Mouse (Mus musculus) forebrain, embryonic 11.5 days (tissue): ENCODE data around the gene Rassf5. TPM values are rescaled to one million over a fixed set of nuclear protein-coding genes. Genes with fewer than 3 reads are reported as not detected.
A peak's percentile ranks its signal among the peaks of the same experiment; 100 is the strongest.

Source experiments
- ATAC-seq: fragments of 200-750 bp; cut with Nextera tagmentation; replicated peaks from 2 replicates; pipeline ENCODE4 v1.8.0; 2017; ENCODE audit warnings: moderate TSS enrichment; ENCODE audit not compliant: low FRiP score
- DNase-seq: peaks from one replicate; pipeline ENCODE4 v3.0.0-alpha.2; 2017; ENCODE audit warnings: low spot score
- H3K27ac ChIP-seq: fragments of 300-500 bp; sonication (generic); 2 replicates; pipeline ENCODE4 v1.5.1; 2014; ENCODE audit warnings: low read depth, low read length
- H3K27me3 ChIP-seq: fragments of 300-500 bp; sonication (generic); 2 replicates; pipeline ENCODE4 v1.6.1; 2014; ENCODE audit warnings: mild to moderate bottlenecking, low read length, mixed read lengths; ENCODE audit not compliant: control insufficient read depth, insufficient read depth
- H3K36me3 ChIP-seq: fragments of 300-500 bp; sonication (generic); 2 replicates; pipeline ENCODE4 v1.6.1; 2014; ENCODE audit warnings: mild to moderate bottlenecking, low read length, moderate library complexity, mixed read lengths; ENCODE audit not compliant: control insufficient read depth, insufficient read depth
- H3K4me1 ChIP-seq: fragments of 300-500 bp; sonication (generic); replicated peaks from 2 replicates; pipeline ENCODE4 v1.6.1; 2014; ENCODE audit warnings: low read length, mixed read lengths; ENCODE audit not compliant: control insufficient read depth, insufficient read depth
- H3K4me2 ChIP-seq: fragments of 300-500 bp; sonication (generic); 2 replicates; pipeline ENCODE4 v1.6.1; 2014; ENCODE audit warnings: low read depth, mild to moderate bottlenecking, low read length, moderate library complexity, mixed read lengths; ENCODE audit not compliant: severe bottlenecking
- H3K4me3 ChIP-seq: fragments of 300-500 bp; sonication (generic); 2 replicates; pipeline ENCODE4 v1.5.1; 2014; ENCODE audit warnings: low read depth, low read length
- H3K9ac ChIP-seq: fragments of 300-500 bp; sonication (generic); 2 replicates; pipeline ENCODE4 v1.6.1; 2014; ENCODE audit warnings: low read length
- H3K9me3 ChIP-seq: fragments of 300-500 bp; sonication (generic); 2 replicates; pipeline ENCODE4 v1.6.1; 2016; ENCODE audit warnings: low read length, mixed read lengths; ENCODE audit not compliant: control insufficient read depth
- WGBS: fragments of 180-500 bp; shearing (Covaris S2); extraction: QIAGEN DNeasy Blood & Tissue Kit; methylation state at CpG from one replicate; pipeline ENCODE4 v1.1.7; 2014; 5-methylcytosine and 5-hydroxymethylcytosine counted together
- polyA plus RNA-seq: library from polyadenylated mRNA; unstranded; fragments of >200 nt; fragmentation: Nextera tagmentation; extraction: Ambion mirVana; gene quantifications from 2 replicates; pipeline ENCODE4 v1.2.1, GENCODE M21; 2014

Gene Rassf5
- polyA plus RNA-seq, 1 experiment from 2014 or later = 0.95 TPM

- no peak overlapping the region for H3K27ac ChIP-seq
- H3K36me3 ChIP-seq = no peaks in the 10 kb centered on the region
- no peaks in the 10 kb centered on the region for H3K9me3 ChIP-seq
- 7% methylated on average over 9 of the region's 9 CpGs for WGBS
- H3K4me2 ChIP-seq = peak overlapping the region; percentile 97
- H3K4me1 ChIP-seq = peaks cover 5% of the 10 kb centered on the region; the same call in 1 of the 2 replicates
- ATAC-seq = peak; percentile 68
- peak overlapping the region; percentile 59; the same call in 1 of the 2 replicates for H3K4me3 ChIP-seq
- no peak overlapping the region for H3K9ac ChIP-seq
- peak; percentile 66 for DNase-seq
- peaks cover 28% of the 10 kb centered on the region for H3K27me3 ChIP-seq
Observed at GRCm38 (mm10) chr1:131245926-131246325, 868 bp upstream of the Rassf5 start.

- under 1% methylated on average over 53 of the region's 57 CpGs for WGBS
- Histone ChIP-seq H3K4me1 (peaks cover 5% of the 10 kb centered on the region; the same call in 1 of the 2 replicates), H3K4me3 (peak overlapping the region; percentile 59), H3K36me3 (no peaks in the 10 kb centered on the region), H3K27me3 (peaks cover 28% of the 10 kb centered on the region), H3K27ac (no peak overlapping the region), H3K4me2 (peak overlapping the region; percentile 97), H3K9me3 (no peaks in the 10 kb centered on the region), H3K9ac (peak overlapping the region; percentile 60)
- DNase-seq (no peak), ATAC-seq (peak; percentile 13)
Observed at GRCm38 (mm10) chr1:131244536-131245088, 446 bp downstream of the Rassf5 start.

- 69% methylated on average over 6 of the region's 6 CpGs for WGBS
- Histone ChIP-seq H3K4me3 (no peak overlapping the region), H3K27ac (no peak overlapping the region), H3K9ac (no peak overlapping the region), H3K36me3 (no peaks in the 10 kb centered on the region), H3K4me2 (no peak overlapping the region), H3K27me3 (peaks cover 28% of the 10 kb centered on the region), H3K9me3 (no peaks in the 10 kb centered on the region), H3K4me1 (peaks cover 5% of the 10 kb centered on the region; the same call in 1 of the 2 replicates)
- DNase-seq (no peak), ATAC-seq (no peak)
Observed at GRCm38 (mm10) chr1:131242956-131243355, 2.1 kb downstream of the Rassf5 start.

GRCm38 (mm10) chr1:131239576-131240193, 5.4 kb downstream of the Rassf5 start:
- H3K27me3 ChIP-seq = peaks cover 17% of the 10 kb centered on the region
- 54% methylated on average over 12 of the region's 12 CpGs for WGBS
- DNase-seq (peak; percentile 46), ATAC-seq (no peak)
- no peak overlapping the region for H3K4me3 ChIP-seq
- H3K36me3 ChIP-seq = no peaks in the 10 kb centered on the region
- H3K4me2 ChIP-seq = no peak overlapping the region
- H3K9ac ChIP-seq = no peak overlapping the region
- 0 out of 2 replicates have a peak, but pooled peaks cover 3% of the 10 kb centered on the region for H3K4me1 ChIP-seq
- H3K9me3 ChIP-seq = no peaks in the 10 kb centered on the region
- H3K27ac ChIP-seq = no peak overlapping the region

- peak; percentile 48 for DNase-seq
- H3K27me3 ChIP-seq = peaks cover 10% of the 10 kb centered on the region
Observed at GRCm38 (mm10) chr1:131238931-131239381, 6.1 kb downstream of the Rassf5 start.

GRCm38 (mm10) chr1:131236077-131236476, 9.0 kb downstream of the Rassf5 start:
- no peak for DNase-seq
- WGBS = 64% methylated on average over 7 of the region's 7 CpGs
- no peak for ATAC-seq

More at GRCm38 (mm10) chr1:131238931-131239381, 6.1 kb downstream of the Rassf5 start:
- Histone ChIP-seq H3K4me2 (no peak overlapping the region), H3K4me3 (no peak overlapping the region), H3K9ac (no peak overlapping the region), H3K27ac (no peak overlapping the region), H3K36me3 (no peaks in the 10 kb centered on the region), H3K4me1 (no peaks in the 10 kb centered on the region), H3K9me3 (no peaks in the 10 kb centered on the region)
- ATAC-seq = no peak
- WGBS = 73% methylated on average over 8 of the region's 8 CpGs

GRCm38 (mm10) chr1:131233527-131233926, 11.5 kb downstream of the Rassf5 start:
- Histone ChIP-seq H3K4me2 (no peak overlapping the region), H3K27ac (no peak overlapping the region), H3K36me3 (no peaks in the 10 kb centered on the region), H3K4me3 (no peak overlapping the region), H3K4me1 (no peaks in the 10 kb centered on the region), H3K9me3 (no peaks in the 10 kb centered on the region), H3K27me3 (no peaks in the 10 kb centered on the region), H3K9ac (no peak overlapping the region)
- WGBS = 67% methylated on average over 12 of the region's 12 CpGs
- ATAC-seq (no peak), DNase-seq (no peak)

More at GRCm38 (mm10) chr1:131236077-131236476, 9.0 kb downstream of the Rassf5 start:
- Histone ChIP-seq H3K9ac (no peak overlapping the region), H3K36me3 (no peaks in the 10 kb centered on the region), H3K4me1 (no peaks in the 10 kb centered on the region), H3K4me3 (no peak overlapping the region), H3K4me2 (no peak overlapping the region), H3K27ac (no peak overlapping the region), H3K27me3 (no peaks in the 10 kb centered on the region), H3K9me3 (no peaks in the 10 kb centered on the region)

DNA sequence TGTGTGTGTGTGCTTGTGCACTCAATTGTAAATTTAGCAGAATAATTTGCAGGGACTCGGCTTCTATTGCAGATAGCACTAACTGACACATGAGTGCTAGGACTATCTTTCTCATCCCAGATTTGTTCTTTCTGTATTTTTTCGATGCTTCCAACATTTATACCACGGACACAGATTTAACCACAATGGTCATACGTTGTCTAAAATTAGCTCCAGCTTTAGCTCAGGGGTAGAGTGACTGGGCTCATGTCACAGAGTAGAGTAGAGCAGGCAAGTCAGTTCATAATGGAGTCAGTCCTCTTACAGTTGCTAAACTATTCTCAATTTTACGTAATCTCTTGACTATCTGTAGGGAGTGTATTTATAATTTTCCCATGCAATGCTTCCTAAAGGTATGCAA, 16.4 kb downstream of the Rassf5 start:
- 90% methylated on average over 5 of the region's 5 CpGs for WGBS
- H3K4me1 ChIP-seq = no peaks in the 10 kb centered on the region
- H3K36me3 ChIP-seq = no peaks in the 10 kb centered on the region
- H3K9me3 ChIP-seq = no peaks in the 10 kb centered on the region
- H3K4me2 ChIP-seq = no peak overlapping the region
- no peaks in the 10 kb centered on the region for H3K27me3 ChIP-seq
- no peak overlapping the region for H3K4me3 ChIP-seq
- DNase-seq (no peak), ATAC-seq (no peak)
- no peak overlapping the region for H3K9ac ChIP-seq
- no peak overlapping the region for H3K27ac ChIP-seq
